Mouse (Mus musculus) ES-E14 (cell line): Measurements from ENCODE around the gene Os9.
"Not testable (repeated sequence)": the region's sequence is repeated elsewhere in the genome, so short reads cannot be mapped to it uniquely, and the experiment has no call there.

Experiments
- HCFC1 ChIP-seq: IDR thresholded peaks from 2 replicates; pipeline ENCODE4 v1.6.1; 2012; ENCODE audit warnings: low read length, inconsistent platforms, borderline replicate concordance; ENCODE audit not compliant: insufficient read depth
- MAFK ChIP-seq: IDR thresholded peaks from 2 replicates; pipeline ENCODE4 v1.6.1; 2014; ENCODE audit warnings: mild to moderate bottlenecking, low read depth, low read length, inconsistent platforms; ENCODE audit not compliant: insufficient read depth
- ZC3H11A ChIP-seq: IDR thresholded peaks from 2 replicates; pipeline ENCODE4 v1.6.1; 2012; ENCODE audit warnings: low read depth, mild to moderate bottlenecking, inconsistent platforms, low read length, borderline replicate concordance
- ZNF384 ChIP-seq: IDR thresholded peaks from 2 replicates; pipeline ENCODE4 v1.6.1; 2012; ENCODE audit warnings: low read depth, low read length, inconsistent platforms

DNA sequence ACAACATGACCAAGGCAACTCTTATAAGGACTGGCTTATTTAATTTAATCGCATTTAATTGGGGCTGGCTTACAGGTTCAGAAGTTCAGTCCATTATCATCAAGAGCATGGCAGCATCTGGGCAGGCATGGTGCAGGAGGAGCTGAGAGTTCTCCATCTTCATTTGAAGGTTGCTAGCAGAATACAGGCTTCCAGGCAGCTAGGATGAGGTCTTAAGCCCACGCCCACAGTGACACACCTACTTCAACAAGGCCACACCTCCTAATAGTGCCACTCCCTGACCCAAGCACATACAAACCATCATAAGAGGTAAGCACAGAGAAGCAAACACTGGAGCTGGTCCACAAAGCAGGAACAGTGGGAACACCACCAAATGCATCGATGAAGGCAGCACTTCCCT is 30.3 kb upstream of the Os9 start:
- TF ChIP-seq ZNF384, MAFK, HCFC1, ZC3H11A: not testable (repeated sequence)
